Mouse (Mus musculus) midbrain, embryonic 11.5 days (tissue): ENCODE measurements around the gene Tmem164. TPM values are rescaled to one million over a fixed set of nuclear protein-coding genes. Genes with fewer than 3 reads are reported as not detected.

Experiments
- ATAC-seq: fragments of 200-750 bp; cut with Nextera tagmentation; 2 replicates; pipeline ENCODE4 v1.8.0; 2017; ENCODE audit warnings: moderate TSS enrichment, moderate library complexity; ENCODE audit not compliant: low FRiP score
- DNase-seq: peaks from one replicate; pipeline ENCODE4 v3.0.0; 2015; ENCODE audit warnings: low spot score; ENCODE audit errors: missing footprints
- H3K27ac ChIP-seq: fragments of 300-500 bp; sonication (generic); 2 replicates; pipeline ENCODE4 v1.5.1; 2014; ENCODE audit warnings: low read depth, low read length
- H3K27me3 ChIP-seq: fragments of 300-500 bp; sonication (generic); 2 replicates; pipeline ENCODE4 v1.6.1; 2014; ENCODE audit warnings: mild to moderate bottlenecking, low read length, moderate library complexity, mixed read lengths; ENCODE audit not compliant: control insufficient read depth, insufficient read depth
- H3K36me3 ChIP-seq: fragments of 300-500 bp; sonication (generic); 2 replicates; pipeline ENCODE4 v1.6.1; 2014; ENCODE audit warnings: mild to moderate bottlenecking, low read length, moderate library complexity, mixed read lengths; ENCODE audit not compliant: control insufficient read depth, insufficient read depth
- H3K4me1 ChIP-seq: fragments of 300-500 bp; sonication (generic); 2 replicates; pipeline ENCODE4 v1.6.1; 2014; ENCODE audit warnings: low read length; ENCODE audit not compliant: control insufficient read depth, insufficient read depth
- H3K4me2 ChIP-seq: fragments of 300-500 bp; sonication (generic); 2 replicates; pipeline ENCODE4 v1.6.1; 2014; ENCODE audit warnings: mild to moderate bottlenecking, moderate library complexity
- H3K4me3 ChIP-seq: fragments of 300-500 bp; sonication (generic); 2 replicates; pipeline ENCODE4 v1.5.1; 2014; ENCODE audit warnings: low read depth, low read length
- H3K9ac ChIP-seq: fragments of 300-500 bp; sonication (generic); 2 replicates; pipeline ENCODE4 v1.6.1; 2014; ENCODE audit warnings: low read length
- H3K9me3 ChIP-seq: fragments of 300-500 bp; sonication (generic); 2 replicates; pipeline ENCODE4 v1.6.1; 2016; ENCODE audit warnings: low read length; ENCODE audit not compliant: control insufficient read depth
- WGBS: fragments of 180-500 bp; shearing (Covaris S2); extraction: QIAGEN DNeasy Blood & Tissue Kit; methylation state at CpG from one replicate; pipeline ENCODE4 v1.1.7; 2014; 5-methylcytosine and 5-hydroxymethylcytosine counted together
- polyA plus RNA-seq: library from polyadenylated mRNA; unstranded; fragments of >200 nt; fragmentation: Nextera tagmentation; extraction: Ambion mirVana; gene quantifications from 2 replicates; pipeline ENCODE4 v1.2.1, GENCODE M21; 2014

Gene Tmem164
- polyA plus RNA-seq, 1 experiment from 2014 or later: 26.2 TPM

GRCm38 (mm10) chrX:142748574-142748973 is 67.4 kb downstream of the Tmem164 start:
- no peak for ATAC-seq
- WGBS: 82% methylated on average over 3 of the region's 3 CpGs
- H3K4me1 ChIP-seq: no peaks in the 10 kb centered on the region
- H3K4me2 ChIP-seq: no peak overlapping the region
- H3K27ac ChIP-seq: no peak overlapping the region
- no peak for DNase-seq
- no peak overlapping the region for H3K9ac ChIP-seq
- no peaks in the 10 kb centered on the region; the same call in 1 of the 2 replicates for H3K27me3 ChIP-seq
- H3K4me3 ChIP-seq: no peak overlapping the region
- H3K9me3 ChIP-seq: no peaks in the 10 kb centered on the region
- no peaks in the 10 kb centered on the region; the same call in 1 of the 2 replicates for H3K36me3 ChIP-seq

GRCm38 (mm10) chrX:142750775-142751174 is 69.6 kb downstream of the Tmem164 start:
- ATAC-seq: peak; percentile 75; the same call in 1 of the 2 replicates
- H3K27me3 ChIP-seq: no peaks in the 10 kb centered on the region; the same call in 1 of the 2 replicates
- WGBS: 47% methylated on average over 4 of the region's 4 CpGs
- H3K4me1 ChIP-seq: no peaks in the 10 kb centered on the region
- H3K9me3 ChIP-seq: no peaks in the 10 kb centered on the region
- H3K9ac ChIP-seq: no peak overlapping the region
- no peak overlapping the region; the same call in 1 of the 2 replicates for H3K27ac ChIP-seq
- DNase-seq: no peak
- H3K4me2 ChIP-seq: no peak overlapping the region
- H3K36me3 ChIP-seq: no peaks in the 10 kb centered on the region; the same call in 1 of the 2 replicates
- H3K4me3 ChIP-seq: no peak overlapping the region

- Histone ChIP-seq H3K36me3 (no peaks in the 10 kb centered on the region), H3K4me1 (no peaks in the 10 kb centered on the region), H3K27ac (no peak overlapping the region), H3K9ac (no peak overlapping the region), H3K4me3 (no peak overlapping the region), H3K27me3 (peaks cover 8% of the 10 kb centered on the region), H3K4me2 (no peak overlapping the region), H3K9me3 (no peaks in the 10 kb centered on the region)
- WGBS: 78% methylated on average over 6 of the region's 6 CpGs
- ATAC-seq (no peak), DNase-seq (no peak)
Observed at GRCm38 (mm10) chrX:142755542-142755941, 74.3 kb downstream of the Tmem164 start.

GRCm38 (mm10) chrX:142760415-142760814 is 79.2 kb downstream of the Tmem164 start:
- Histone ChIP-seq H3K36me3 (no peaks in the 10 kb centered on the region), H3K4me2 (no peak overlapping the region), H3K27me3 (peaks cover 8% of the 10 kb centered on the region), H3K27ac (no peak overlapping the region), H3K4me3 (no peak overlapping the region), H3K9me3 (no peaks in the 10 kb centered on the region), H3K4me1 (no peaks in the 10 kb centered on the region), H3K9ac (no peak overlapping the region)
- ATAC-seq: no peak
- DNase-seq: no peak
- 88% methylated on average over 6 of the region's 6 CpGs for WGBS

- H3K27ac ChIP-seq: no peak overlapping the region
- DNase-seq (no peak), ATAC-seq (no peak)
- H3K9me3 ChIP-seq: no peaks in the 10 kb centered on the region
- H3K4me1 ChIP-seq: no peaks in the 10 kb centered on the region
- H3K27me3 ChIP-seq: peaks cover 3% of the 10 kb centered on the region
- H3K36me3 ChIP-seq: no peaks in the 10 kb centered on the region
- H3K4me2 ChIP-seq: no peak overlapping the region
- H3K9ac ChIP-seq: no peak overlapping the region
- WGBS: 83% methylated on average over 7 of the region's 7 CpGs
- no peak overlapping the region for H3K4me3 ChIP-seq
Observed at GRCm38 (mm10) chrX:142763337-142763736, 82.1 kb downstream of the Tmem164 start.

- DNase-seq (no peak), ATAC-seq (no peak)
- Histone ChIP-seq H3K4me2 (no peak overlapping the region), H3K9ac (no peak overlapping the region), H3K9me3 (no peaks in the 10 kb centered on the region), H3K36me3 (no peaks in the 10 kb centered on the region; the same call in 1 of the 2 replicates), H3K27me3 (peaks cover 3% of the 10 kb centered on the region; the same call in 1 of the 2 replicates), H3K4me3 (no peak overlapping the region), H3K27ac (no peak overlapping the region), H3K4me1 (no peaks in the 10 kb centered on the region)
- 79% methylated on average over 6 of the region's 6 CpGs for WGBS
Observed at GRCm38 (mm10) chrX:142769698-142770097, 88.5 kb downstream of the Tmem164 start.

GRCm38 (mm10) chrX:142773658-142774057 is 92.5 kb downstream of the Tmem164 start:
- no peak for ATAC-seq
- Histone ChIP-seq H3K27ac (no peak overlapping the region), H3K36me3 (no peaks in the 10 kb centered on the region; the same call in 1 of the 2 replicates), H3K9ac (no peak overlapping the region), H3K27me3 (peaks cover 13% of the 10 kb centered on the region), H3K9me3 (no peaks in the 10 kb centered on the region), H3K4me3 (no peak overlapping the region), H3K4me2 (no peak overlapping the region), H3K4me1 (no peaks in the 10 kb centered on the region)
- WGBS: 83% methylated on average over 4 of the region's 4 CpGs
- DNase-seq: no peak

- 68% methylated on average over 4 of the region's 4 CpGs for WGBS
- no peaks in the 10 kb centered on the region for H3K36me3 ChIP-seq
- H3K4me3 ChIP-seq: no peak overlapping the region
- H3K9ac ChIP-seq: no peak overlapping the region
- no peaks in the 10 kb centered on the region for H3K4me1 ChIP-seq
- no peak for DNase-seq
- no peak for ATAC-seq
- H3K27me3 ChIP-seq: peaks cover 11% of the 10 kb centered on the region
- no peak overlapping the region for H3K4me2 ChIP-seq
- H3K9me3 ChIP-seq: no peaks in the 10 kb centered on the region
- H3K27ac ChIP-seq: no peak overlapping the region
Observed at GRCm38 (mm10) chrX:142776131-142776530, 94.9 kb downstream of the Tmem164 start.

GRCm38 (mm10) chrX:142778638-142779037 is 97.4 kb downstream of the Tmem164 start:
- H3K9me3 ChIP-seq: no peaks in the 10 kb centered on the region
- no peak overlapping the region for H3K4me3 ChIP-seq
- 79% methylated on average over 6 of the region's 6 CpGs for WGBS
- no peaks in the 10 kb centered on the region for H3K36me3 ChIP-seq
- no peak overlapping the region for H3K4me2 ChIP-seq
- H3K27ac ChIP-seq: no peak overlapping the region
- ATAC-seq (no peak), DNase-seq (no peak)
- peaks cover 11% of the 10 kb centered on the region for H3K27me3 ChIP-seq
- no peak overlapping the region for H3K9ac ChIP-seq
- no peaks in the 10 kb centered on the region for H3K4me1 ChIP-seq
